Comparison of ENCODE assay signal across 8 mouse cellular contexts in genomic region chr9:63967408-63968172, GRCm38 (mm10). TPM values are rescaled to one million over a fixed set of nuclear protein-coding genes. Genes with fewer than 3 reads are reported as not detected.
DNase-seq lines count a peak whose midpoint lies in the region; ATAC-seq and TF ChIP-seq lines count a peak whose summit lies in the region.

No protein-coding gene starts in this region.

- TF ChIP-seq POLR2A in liver, adult 2 months (IDR thresholded peaks at IDR 0.05; ENCODE audit: extremely low read depth, insufficient read depth, low read length) = no peak

- peaks cover 18% of the 10 kb centered on the region for H3K4me1 ChIP-seq in liver, adult 2 months (ENCODE audit: control insufficient read depth, insufficient read depth, low read length)
- peaks cover 63% of the 10 kb centered on the region for H3K4me1 ChIP-seq in liver, embryonic 12.5 days
- H3K4me1 ChIP-seq in heart, embryonic 13.5 days = peaks cover 99% of the 10 kb centered on the region
- no peaks in the 10 kb centered on the region for H3K4me1 ChIP-seq in midbrain, embryonic 14.5 days (ENCODE audit: control insufficient read depth, insufficient read depth, low read length)

- H3K4me2 ChIP-seq in liver, embryonic 12.5 days = no peak overlapping the region
- H3K4me2 ChIP-seq in heart, embryonic 13.5 days = peak overlapping the region; percentile 52
- no peak overlapping the region for H3K4me2 ChIP-seq in midbrain, embryonic 14.5 days (ENCODE audit: low read length)

- DNase-seq in cerebellum, adult 9-11 months = peak; percentile 21
- no peak for DNase-seq in cerebellum, adult 9-10 months
- DNase-seq in liver, adult 2 months (ENCODE audit: extremely low read depth, low read depth, low spot score) = no peak
- peak; percentile 32 for DNase-seq in midbrain, embryonic 14.5 days
- DNase-seq in frontal cortex, postnatal 36 days (ENCODE audit: low spot score in 2 of 2) = no peak
- no peak for DNase-seq in layer of hippocampus, adult 11-12 months (ENCODE audit: low spot score)

- no peak overlapping the region for H3K4me3 ChIP-seq in liver, adult 2 months (ENCODE audit: insufficient read depth, low read depth, low read length)
- no peak overlapping the region for H3K4me3 ChIP-seq in liver, embryonic 12.5 days
- H3K4me3 ChIP-seq in heart, embryonic 13.5 days = peak overlapping the region; percentile 22
- H3K4me3 ChIP-seq in midbrain, embryonic 14.5 days (replicated peaks; ENCODE audit: low read depth, low read length) = no peak overlapping the region

- peaks cover 25% of the 10 kb centered on the region; the same call in 1 of the 2 replicates for H3K79me2 ChIP-seq in liver, adult 2 months (ENCODE audit: control insufficient read depth, insufficient read depth, low read length)

- no peaks in the 10 kb centered on the region for H3K27me3 ChIP-seq in liver, adult 2 months (ENCODE audit: control insufficient read depth, insufficient read depth, low read length)
- 0 out of 2 replicates have a peak, but pooled peaks cover 8% of the 10 kb centered on the region for H3K27me3 ChIP-seq in liver, embryonic 12.5 days (replicated peaks)
- no peaks in the 10 kb centered on the region for H3K27me3 ChIP-seq in heart, embryonic 13.5 days (replicated peaks)
- no peaks in the 10 kb centered on the region for H3K27me3 ChIP-seq in midbrain, embryonic 14.5 days (ENCODE audit: control insufficient read depth, insufficient read depth, low read length)

- ATAC-seq in liver, embryonic 12.5 days = no peak
- no peak for ATAC-seq in heart, embryonic 13.5 days (ENCODE audit: extremely low read depth, insufficient number of reproducible peaks, low FRiP score, low TSS enrichment)
- no peak for ATAC-seq in midbrain, embryonic 14.5 days (ENCODE audit: low FRiP score, low TSS enrichment)

- peak overlapping the region; percentile 33 for H3K27ac ChIP-seq in liver, adult 2 months (replicated peaks; ENCODE audit: insufficient read depth, low read depth, low read length)
- no peak overlapping the region for H3K27ac ChIP-seq in liver, embryonic 12.5 days
- H3K27ac ChIP-seq in heart, embryonic 13.5 days (replicated peaks) = peak overlapping the region; percentile 95
- 0 out of 2 replicates have a peak overlapping the region, but pooled peaks have one; percentile 3 for H3K27ac ChIP-seq in midbrain, embryonic 14.5 days (replicated peaks; ENCODE audit: low read depth, low read length)

- H3K9ac ChIP-seq in liver, adult 2 months (ENCODE audit: low read depth, low read length) = no peak overlapping the region
- H3K9ac ChIP-seq in liver, embryonic 12.5 days = no peak overlapping the region
- H3K9ac ChIP-seq in heart, embryonic 13.5 days = peak overlapping the region; percentile 66
- no peak overlapping the region for H3K9ac ChIP-seq in midbrain, embryonic 14.5 days (replicated peaks; ENCODE audit: low read length)

- WGBS in liver, adult 2 months = 64% methylated on average over 14 of the region's 14 CpGs
- 60% methylated on average over 14 of the region's 14 CpGs for WGBS in liver, embryonic 12.5 days (ENCODE audit: insufficient replicate concordance)
- 38% methylated on average over 14 of the region's 14 CpGs for WGBS in heart, embryonic 13.5 days
- 79% methylated on average over 14 of the region's 14 CpGs for WGBS in midbrain, embryonic 14.5 days

- H3K36me3 ChIP-seq in liver, adult 2 months (ENCODE audit: control insufficient read depth, insufficient read depth, low read length) = no peaks in the 10 kb centered on the region
- peaks cover 2% of the 10 kb centered on the region; the same call in 1 of the 2 replicates for H3K36me3 ChIP-seq in liver, embryonic 12.5 days
- H3K36me3 ChIP-seq in heart, embryonic 13.5 days = peaks cover 7% of the 10 kb centered on the region
- H3K36me3 ChIP-seq in midbrain, embryonic 14.5 days (ENCODE audit: control insufficient read depth, insufficient read depth, low read length) = no peaks in the 10 kb centered on the region

- no peak for TF ChIP-seq CTCF in liver, adult 2 months (IDR thresholded peaks at IDR 0.05; ENCODE audit: low read depth, low read length)

- no peaks in the 10 kb centered on the region for H3K9me3 ChIP-seq in liver, embryonic 12.5 days (replicated peaks)
- no peaks in the 10 kb centered on the region for H3K9me3 ChIP-seq in heart, embryonic 13.5 days
- no peaks in the 10 kb centered on the region for H3K9me3 ChIP-seq in midbrain, embryonic 14.5 days (ENCODE audit: control insufficient read depth, low read length)

RNA-seq across cellular contexts. Expression of gene Smad6, which starts 54.3 kb away (rescaled TPM):
- total RNA-seq in liver, adult 2 months (2014; rRNA removed) = 4.1 and 6.0 TPM in 2 replicates
- 11.4 and 12.6 TPM in 2 replicates for polyA plus RNA-seq in liver, adult 2 months (2012; rRNA removed)
- 11.7 and 12.9 TPM in 2 replicates for polyA plus RNA-seq in liver, embryonic 12.5 days (2016; fragmentation: Nextera tagmentation; extraction: Ambion mirVana)
- polyA plus RNA-seq in heart, embryonic 13.5 days (2015; fragmentation: Nextera tagmentation; extraction: Ambion mirVana) = 18.5 and 19.3 TPM in 2 replicates
- polyA plus RNA-seq in midbrain, embryonic 14.5 days (2014; fragmentation: Nextera tagmentation; extraction: Ambion mirVana) = 0.67 and 2.0 TPM in 2 replicates

Comparison
In these comparisons a context has a peak if more than half of its experiments do, and no peak if none do; other contexts are left out.
1. DNase-seq: peak in cerebellum, adult 9-11 months (single experiment) and midbrain, embryonic 14.5 days (single experiment); none in cerebellum, adult 9-10 months (single experiment), liver, adult 2 months (single experiment), frontal cortex, postnatal 36 days (0 of 2) and layer of hippocampus, adult 11-12 months (single experiment).